Mouse (Mus musculus): ENCODE measurements around the gene Fat3.

DNA sequence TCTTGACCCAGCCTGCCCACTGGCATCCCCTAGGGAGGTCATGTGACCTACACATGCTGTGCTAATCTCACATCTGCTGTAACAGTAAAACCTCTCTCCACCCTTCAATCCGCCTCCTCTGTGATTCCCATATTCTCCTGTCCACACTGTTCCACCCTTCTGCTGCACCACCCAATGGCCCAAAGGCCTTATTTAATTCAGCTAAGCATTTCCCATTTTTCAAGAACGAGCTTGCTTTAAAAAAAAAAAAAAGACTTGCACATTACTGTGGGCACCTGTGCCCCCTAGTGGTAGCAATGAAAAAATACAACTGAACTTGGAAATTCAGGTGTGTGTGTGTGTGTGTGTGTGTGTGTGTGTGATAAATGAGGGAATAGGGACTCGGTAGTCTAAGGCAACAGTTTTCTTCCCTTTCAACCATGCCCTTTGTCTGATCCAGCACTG is 620.9 kb downstream of the Fat3 start:
- 0 out of 2 replicates have a peak, but pooled peaks have one; percentile 50 for TF ChIP-seq MAFK (IDR thresholded peaks at IDR 0.05; ENCODE audit: insufficient read depth, low read depth, low read length)
- peak; percentile 99 for TF ChIP-seq ZNF384 (IDR thresholded peaks at IDR 0.05; ENCODE audit: low read depth, low read length)
- TF ChIP-seq HCFC1 (IDR thresholded peaks at IDR 0.05; ENCODE audit: borderline replicate concordance, insufficient read depth, low read length): no peak
- TF ChIP-seq CHD2 (IDR thresholded peaks at IDR 0.05; ENCODE audit: low read depth, low read length): no peak

Measured in ES-E14 (cell line).